Mouse (Mus musculus): ENCODE data around the gene Zfp819.

The Zfp819 gene

DNA sequence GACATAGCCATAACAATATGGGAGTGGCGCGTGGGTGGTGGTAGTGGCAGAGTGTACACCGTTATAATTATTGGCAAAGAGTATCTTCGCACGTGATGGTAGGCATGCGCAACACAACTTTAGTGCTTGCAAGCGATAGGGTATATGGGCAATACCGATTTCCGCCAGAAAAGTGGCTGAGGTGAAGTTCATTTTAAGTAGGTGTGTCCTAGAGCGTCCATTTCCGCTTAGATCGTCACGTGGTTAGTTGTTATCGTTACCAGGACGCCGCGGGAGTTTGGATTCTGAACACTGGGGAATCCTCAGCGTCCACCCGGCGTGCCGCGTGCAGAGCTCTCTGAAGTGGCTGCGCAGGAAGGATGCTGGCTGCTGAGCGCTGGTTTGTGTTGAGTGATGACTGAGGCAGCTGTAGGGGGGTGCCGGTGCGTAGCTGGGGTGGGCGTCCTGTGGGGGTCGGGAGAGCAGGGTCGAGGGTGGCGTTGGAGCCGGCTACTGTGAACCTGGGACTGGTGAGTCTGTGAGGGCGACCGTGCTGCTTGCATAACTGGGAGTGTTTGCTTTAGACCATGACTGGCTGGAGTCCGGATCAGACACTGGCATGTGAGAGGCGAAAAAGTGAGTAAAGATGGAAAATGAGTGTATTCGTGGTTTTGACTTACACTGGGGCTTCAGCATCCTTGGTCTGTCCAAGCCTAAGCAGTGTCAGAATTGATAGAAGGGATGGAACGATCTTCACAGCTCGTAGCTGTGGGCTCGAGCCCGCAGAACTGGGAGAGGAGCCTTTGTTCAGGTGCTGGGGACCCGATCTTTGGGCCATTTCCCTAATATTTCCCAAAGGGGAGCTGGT lies at the start of gene Zfp819:
Gene Zfp819, plus strand, starts transcription at position 274 of the 847 bp plus-strand sequence.
- DNase-seq (ENCODE audit: low spot score), result peak; percentile 58

DNA sequence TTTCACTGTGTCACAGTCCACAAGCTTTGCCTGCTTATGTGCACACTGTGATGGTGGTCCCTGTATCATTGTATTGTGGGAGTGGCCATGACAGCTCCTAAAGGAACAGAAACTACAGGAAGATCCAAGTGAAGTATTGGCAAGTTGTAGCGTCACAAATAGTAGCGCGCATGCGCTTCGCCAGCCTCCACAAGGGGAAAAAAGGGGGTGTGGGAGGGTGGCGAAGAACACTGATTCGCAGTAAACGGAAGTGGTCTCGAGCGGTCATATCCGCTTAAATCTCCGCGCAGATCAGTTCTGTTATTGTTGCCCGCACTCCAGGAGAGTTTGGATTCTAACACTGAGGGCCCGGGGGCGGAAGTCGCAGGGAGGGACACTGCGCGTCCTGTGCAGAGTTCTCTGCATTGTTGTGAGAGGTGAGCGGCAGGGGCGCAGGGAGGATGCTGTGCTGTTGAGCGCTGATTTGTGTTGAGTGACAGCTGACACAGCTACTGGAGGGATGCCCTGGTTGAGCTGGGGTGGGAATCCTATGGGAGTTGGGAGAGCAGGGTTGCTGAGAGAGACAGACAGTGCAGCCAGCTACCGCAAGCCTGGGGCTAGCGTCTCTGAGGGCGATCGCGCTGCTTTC lies 44.8 kb upstream of the Zfp819 start, which contains the start of gene Zfp658:
Gene Zfp658, plus strand, starts transcription at position 251 of the 628 bp plus-strand sequence.
- peak; percentile 80 for DNase-seq (ENCODE audit: low spot score)

DNA sequence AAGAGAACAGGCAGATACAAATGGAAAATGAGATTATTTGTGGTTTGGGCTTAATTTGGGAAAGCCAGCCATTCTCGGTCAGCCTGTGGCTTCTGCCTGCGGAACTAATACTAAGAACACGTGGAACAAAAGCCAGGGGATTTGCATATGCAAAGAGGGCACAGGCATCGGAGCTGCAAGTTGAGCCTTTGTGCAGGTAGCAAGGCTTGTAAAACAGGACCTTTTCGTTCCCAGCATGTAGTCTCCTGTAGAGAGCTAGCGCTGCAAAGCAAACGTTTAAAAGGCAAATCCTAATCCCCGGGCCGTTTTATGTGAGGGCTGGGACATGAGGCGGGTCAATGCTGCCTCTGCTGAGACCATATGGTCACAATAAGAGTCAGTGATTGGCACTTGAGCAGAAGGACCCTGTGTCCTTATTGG lies 44.3 kb upstream of the Zfp819 start:
- peak; percentile 10 for DNase-seq (ENCODE audit: low spot score)

DNA sequence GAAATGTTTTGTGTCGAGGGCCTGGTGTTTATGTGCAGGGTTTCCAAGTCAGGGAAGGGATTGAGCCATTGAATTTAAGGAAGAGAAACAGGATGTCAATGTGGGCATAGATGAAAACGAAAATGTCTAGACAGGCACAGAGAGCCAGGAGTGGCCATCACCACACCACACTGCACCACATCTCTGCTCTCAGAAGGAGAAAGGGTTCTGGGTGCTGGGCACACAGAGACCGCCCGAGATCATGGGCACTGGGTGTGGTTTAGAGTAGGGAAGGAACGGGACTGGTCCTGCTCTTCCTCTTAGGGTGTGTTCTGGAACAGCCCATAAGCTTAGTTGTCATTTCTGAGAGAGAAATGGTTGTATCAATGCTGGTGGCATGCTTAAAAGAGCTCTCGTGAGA lies 43.7 kb upstream of the Zfp819 start:
- no peak for DNase-seq (ENCODE audit: low spot score)

DNA sequence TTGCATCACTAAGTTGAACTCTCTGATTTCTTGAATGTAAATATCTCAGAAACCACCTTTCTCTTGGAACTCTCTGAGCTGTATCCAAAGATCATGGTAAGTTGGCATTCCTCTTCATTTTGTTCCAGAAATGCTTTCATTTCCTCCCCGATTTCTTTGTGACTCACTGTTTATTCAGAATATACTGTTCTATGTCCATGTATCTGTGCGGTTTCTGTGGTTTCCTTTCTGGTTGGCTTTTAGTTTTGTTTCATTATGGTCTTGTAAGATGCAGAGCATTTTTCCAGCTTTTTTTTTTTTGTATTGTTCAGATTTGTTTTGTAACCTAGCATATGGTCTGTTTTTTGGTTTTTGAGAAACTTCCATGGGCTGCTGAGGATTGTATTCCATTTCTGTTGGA lies 35.8 kb upstream of the Zfp819 start:
- no peak for DNase-seq (ENCODE audit: low spot score)

DNA sequence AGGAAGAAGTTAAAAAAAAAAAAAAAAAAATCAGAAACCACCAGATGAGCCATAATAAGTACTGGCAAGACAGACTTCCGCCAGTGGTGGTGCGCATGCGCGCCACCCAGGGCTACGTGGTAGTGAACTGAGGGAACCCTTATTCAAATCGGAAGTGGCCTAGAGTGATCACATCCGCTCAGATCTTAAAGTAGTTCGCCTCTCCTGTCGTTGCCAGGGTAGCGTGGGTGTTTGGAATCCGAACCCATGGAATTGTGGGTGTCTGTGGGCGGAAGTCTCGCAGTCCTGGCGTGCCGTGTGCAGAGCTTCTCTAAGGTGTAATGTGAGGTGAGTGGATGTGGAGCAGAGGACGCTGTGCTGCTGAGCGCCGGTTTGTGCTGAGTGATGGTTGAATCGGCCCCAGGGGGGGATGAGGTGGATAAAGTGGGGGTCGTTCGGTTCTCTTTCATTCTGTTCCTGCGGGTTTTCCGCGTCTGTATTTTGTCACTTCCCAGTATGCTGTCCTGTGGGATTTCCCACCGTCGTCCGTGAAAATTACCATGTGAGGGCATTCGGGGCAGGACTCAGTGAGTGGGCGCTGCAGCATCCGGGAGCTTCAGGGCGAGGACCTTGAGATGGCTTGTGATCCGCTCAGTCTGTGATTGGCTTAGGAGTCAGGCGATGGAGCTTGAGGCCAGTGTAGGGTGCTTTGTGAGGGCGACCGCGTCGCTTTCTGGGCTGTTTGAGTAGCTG lies 27.4 kb upstream of the Zfp819 start, which contains the start of gene Zfp719:
Gene Zfp719, plus strand, starts transcription at position 171 of the 732 bp plus-strand sequence.
- peak; percentile 87 for DNase-seq (ENCODE audit: low spot score)

DNA sequence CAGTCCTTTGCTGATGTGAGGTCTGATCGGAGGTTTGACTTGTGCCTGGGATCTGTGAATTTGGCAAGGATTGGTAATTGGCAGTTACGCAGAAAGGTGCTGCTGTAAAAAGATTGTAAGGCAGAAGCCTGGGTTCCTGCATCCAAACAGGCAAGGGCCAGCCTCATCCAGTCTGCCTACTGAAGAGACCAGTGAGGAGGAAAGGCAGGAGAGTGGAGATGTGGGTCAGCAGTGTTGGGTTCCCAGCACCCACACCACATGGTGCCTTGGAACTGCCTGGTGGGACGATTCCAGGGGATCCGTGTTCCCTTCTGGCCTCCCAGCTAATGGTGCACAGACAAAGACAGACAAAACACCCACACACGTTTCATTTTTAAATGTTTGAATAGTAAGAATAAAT lies 26.4 kb upstream of the Zfp819 start:
- no peak for DNase-seq (ENCODE audit: low spot score)

DNA sequence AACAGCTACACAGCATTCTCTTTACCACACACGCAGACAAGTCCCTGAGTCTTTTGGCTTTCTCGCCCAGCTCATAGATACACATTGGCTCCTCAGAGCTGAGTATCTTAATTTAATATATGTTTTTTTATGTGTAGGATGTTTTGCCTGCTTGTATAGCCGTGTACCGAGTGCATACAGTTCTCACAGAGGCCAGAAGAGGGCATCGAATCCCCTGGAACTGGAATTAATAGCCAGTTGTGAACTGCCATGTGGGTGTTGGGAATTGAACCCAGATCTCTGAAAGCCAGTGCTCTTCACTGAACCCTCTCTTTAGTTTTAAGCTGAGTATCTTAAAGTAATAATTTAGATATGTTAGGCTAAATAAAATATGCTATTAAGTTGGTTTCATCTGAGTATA lies 22.2 kb upstream of the Zfp819 start:
- no peak for DNase-seq (ENCODE audit: low spot score)

DNA sequence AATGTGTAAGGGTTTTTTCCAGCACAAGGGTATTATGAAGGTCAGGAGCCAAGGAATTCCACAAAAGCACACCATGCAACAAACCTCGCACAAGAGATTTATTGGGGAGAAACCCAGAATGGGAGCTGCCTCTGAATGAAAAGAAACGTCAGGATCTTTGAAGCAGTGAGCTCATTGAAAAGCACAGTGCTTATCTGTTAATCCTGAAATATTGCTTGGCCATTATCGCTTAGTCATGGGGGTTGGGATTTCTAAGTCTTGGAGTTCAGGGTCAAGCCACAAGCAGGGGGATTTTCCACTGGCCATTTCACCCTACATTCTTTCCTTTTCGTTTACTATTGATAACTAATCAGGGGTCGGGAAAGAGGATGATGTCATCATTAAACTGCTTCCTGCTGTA lies 5.1 kb upstream of the Zfp819 start:
- no peak for DNase-seq (ENCODE audit: low spot score)

DNA sequence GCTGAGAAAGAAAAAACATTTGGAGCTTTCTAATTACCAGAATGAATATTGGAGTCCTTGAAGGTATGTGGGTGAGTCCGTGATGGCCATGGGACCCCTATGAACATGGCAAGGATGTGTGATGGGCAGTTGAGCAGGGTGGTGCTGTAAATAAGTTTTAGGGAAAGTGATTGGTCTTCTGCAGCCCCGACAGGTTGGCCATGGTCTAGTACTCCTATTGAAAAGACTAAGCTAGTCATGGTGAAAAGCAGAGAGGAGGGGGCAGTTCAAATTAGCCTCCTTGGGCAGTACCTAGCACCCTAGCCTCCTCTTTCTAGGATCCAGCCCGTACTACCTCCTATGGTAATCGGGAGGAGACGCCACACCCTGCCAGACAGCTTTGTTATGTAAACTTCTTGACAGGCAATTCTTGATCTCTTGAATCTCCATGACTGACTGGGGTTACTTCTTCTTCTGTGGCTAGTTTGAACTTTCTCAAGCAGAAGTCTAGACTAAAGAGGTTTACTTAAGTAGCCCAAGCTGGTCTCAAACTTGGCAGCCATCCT lies 846 bp downstream of the Zfp819 start:
- DNase-seq (ENCODE audit: low spot score), result no peak

DNA sequence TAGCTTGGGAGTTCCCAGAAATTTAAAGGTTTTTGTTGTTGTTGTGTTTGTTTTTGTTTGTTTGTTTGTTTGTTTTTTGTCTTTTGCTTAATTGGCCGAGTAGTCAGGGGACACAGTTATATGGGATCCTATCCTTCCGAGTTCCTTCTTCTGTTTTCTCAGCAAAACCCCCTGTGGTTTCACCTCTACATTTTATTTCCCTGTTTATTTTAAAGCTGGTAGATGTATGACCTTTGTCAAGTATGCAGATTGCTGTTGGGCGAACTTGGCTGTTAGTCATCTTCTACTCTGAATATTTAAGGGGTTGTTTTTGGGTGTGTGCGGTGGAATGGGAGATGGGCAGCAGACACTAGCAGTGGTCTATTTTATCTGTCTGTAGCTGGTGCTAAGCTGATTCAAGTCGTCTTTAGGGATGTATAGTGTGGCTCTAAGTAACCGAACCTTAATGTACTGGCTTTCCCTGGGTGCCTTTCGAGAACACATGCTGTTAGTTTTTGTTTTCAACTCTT lies 1.4 kb downstream of the Zfp819 start:
- no peak for DNase-seq (ENCODE audit: low spot score)

DNA sequence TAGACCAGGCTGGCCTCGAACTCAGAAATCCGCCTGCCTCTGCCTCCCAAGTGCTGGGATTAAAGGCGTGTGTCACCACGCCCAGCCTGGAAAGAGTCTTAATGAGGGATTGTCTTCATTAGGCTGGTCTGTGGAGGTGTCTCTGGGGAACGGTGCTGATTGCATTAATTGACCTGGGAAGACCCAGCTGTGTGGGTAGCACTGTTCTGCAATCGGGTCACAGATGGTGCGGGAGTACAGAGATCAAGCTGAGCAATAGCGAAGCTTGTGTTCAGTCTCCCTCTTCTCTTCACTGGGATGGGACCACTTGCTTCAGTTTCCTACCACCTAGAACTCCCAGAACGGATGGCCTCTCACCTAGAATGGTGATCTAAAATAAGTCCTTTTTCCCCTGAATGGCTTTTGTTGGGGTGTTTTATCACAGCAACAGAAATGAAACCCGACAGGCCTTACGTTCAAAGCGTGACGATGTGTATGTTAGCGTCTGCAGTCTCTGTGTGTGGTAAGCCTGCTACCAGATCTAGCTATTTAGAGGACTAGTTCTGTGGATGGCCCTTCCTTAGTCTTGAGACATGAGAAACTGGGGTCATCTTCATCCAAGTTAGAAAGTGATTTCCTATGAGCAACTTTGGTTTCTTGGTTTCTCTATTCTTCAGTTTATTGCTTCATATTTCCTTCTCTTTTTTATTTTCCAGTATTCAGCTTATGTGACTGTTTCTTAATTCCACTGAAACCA lies 7.0 kb downstream of the Zfp819 start:
- DNase-seq (ENCODE audit: low spot score), result no peak

DNA sequence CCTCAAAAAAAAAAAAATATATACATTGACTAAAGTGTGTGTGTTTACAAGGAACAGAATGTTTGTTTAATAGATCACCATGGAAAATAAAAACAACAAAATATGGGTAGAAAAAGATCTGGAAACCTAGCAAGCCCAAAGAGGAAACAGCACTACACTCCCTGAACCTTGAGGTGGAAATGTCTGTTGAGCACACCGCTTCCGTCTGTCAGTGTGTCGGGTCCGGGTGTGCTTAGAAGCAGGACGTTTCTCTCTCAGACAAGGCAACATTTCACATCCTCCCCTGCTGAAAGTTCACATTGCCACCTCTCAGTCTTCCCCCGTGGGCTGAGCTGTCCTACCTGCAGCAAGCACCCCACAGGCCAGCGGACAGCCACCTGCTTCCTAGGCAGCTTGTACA lies 16.0 kb downstream of the Zfp819 start:
- DNase-seq (ENCODE audit: low spot score), result no peak

DNA sequence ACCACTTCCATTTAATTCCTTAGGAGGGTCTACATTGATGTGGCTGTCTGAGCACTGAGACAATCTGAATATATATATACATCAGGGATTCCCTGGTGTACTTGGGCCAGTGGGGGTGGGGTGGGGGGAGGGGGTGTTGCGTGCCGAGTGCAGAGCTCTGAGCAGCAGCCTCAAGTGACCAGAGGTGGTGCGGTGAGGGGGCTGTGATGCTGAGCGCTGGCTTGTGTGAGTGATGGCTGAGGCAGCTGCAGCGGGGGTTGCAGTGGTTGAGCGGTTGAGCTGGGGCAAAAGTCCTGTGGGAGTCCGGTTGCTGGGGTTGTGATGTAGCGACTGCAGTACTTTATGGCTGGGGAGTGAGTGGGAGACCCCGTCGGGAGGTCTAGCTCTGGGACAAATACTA lies 16.9 kb downstream of the Zfp819 start:
- DNase-seq (ENCODE audit: low spot score), result no peak

DNA sequence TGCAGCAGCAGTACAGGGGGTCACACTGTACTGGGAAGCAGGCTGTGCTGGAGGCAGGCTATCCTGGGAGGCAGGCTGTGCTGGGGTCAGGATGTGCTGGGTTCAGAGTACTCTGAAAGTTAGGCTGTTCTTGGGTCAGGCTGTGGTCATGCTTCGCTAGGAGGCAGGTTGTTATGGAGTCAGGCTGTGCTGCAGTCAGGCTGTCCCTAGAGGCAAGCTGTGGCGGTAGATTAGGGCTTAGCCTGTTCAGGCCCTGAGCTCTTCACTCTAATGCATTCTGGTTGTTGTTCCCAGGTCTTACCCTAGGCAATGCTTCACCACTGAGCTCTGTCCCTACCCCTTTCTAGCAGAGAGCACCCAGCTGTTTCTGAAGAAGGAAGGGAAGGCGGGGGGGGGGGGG lies 18.1 kb downstream of the Zfp819 start:
- no peak for DNase-seq (ENCODE audit: low spot score)

DNA sequence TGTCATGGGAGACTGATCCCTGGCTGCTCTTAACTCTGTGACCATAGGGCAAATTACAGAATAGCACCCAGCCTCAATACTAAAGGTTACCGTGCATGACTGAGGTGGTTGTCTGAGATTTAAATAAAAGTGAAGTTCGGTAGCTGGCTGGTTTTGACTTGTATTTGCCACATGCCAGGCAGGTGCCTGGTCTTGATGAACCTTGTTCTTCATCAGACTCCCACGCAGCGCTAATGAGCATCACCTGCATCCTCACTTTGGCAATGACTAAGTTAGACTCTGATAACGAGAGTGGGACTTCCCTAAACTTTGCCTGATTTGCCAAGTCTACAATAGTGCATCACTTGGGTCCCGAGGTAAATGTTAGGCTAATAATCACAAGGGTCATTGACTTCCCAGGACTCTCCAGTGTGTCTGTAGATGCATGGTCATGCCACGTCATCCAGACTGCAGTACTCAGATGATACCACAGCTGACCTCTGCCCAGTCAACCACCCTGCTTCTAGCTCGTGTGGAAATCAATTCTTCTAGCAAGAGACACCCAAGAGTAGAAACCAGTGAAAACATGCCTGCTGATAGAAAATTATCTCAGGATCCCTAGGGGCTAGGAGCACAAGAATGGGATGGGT lies 18.9 kb downstream of the Zfp819 start:
- DNase-seq (ENCODE audit: low spot score), result no peak

DNA sequence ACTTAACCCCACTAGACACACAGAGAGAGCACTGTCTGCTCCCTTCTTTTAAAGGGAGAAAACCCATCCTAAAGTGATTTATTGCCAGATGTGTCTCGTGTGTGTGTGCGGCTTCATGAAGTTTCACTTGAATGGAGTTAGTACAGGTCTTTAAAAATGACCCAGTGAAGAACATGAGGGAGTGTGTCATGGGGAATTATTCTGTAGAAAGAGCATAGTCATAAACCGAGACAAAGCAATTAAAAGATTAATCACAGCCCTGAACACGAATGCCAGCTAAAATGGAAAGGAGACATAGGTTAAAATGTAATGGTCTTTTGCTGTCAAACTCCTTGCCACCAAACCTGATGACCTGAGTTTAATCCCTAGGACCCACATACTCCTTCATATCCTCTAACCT lies 27.0 kb downstream of the Zfp819 start:
- DNase-seq (ENCODE audit: low spot score), result no peak

DNA sequence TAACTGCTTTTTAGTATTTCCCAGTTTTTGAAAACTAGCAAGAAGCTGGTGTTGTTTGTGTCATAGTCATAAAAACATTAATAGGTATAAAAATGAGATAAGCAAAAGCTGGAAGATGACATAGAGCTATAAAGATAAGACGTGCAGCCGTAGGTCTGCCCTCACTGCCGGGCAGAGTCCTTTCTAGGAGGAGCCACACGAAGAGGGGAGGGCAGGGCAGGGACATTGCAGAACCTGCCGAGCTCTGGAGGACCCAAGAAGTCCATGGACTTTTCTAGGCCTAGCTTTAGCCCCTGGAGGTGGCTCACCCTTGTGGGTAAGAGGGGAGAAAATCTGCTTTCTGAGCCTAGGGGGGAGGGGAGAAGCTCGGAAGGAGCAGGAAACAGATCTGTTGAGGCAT lies 27.5 kb downstream of the Zfp819 start, which contains the start of gene Ceacam18:
Gene Ceacam18, plus strand, starts transcription at position 208 of the 400 bp plus-strand sequence.
- DNase-seq (ENCODE audit: low spot score), result no peak

DNA sequence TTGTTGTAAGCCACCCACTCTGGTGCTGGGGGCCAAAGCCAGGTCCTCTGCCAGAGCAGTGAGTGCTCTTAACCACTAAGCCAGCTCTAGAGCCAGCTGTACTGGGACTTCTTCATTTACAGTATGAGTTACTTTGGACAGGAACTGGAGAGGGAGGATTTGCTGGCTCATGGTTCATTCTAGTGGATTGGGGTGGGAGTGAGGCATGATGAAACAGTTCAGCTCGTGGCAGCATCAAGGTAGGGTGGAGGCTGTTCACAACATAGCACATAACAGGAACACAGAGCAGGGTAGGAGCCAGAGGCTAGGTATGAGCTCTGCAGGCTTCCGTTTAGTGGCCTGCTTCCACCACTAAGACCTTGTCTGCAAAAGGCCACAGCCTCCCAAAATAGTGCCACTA lies 29.2 kb downstream of the Zfp819 start:
- no peak for DNase-seq (ENCODE audit: low spot score)

DNA sequence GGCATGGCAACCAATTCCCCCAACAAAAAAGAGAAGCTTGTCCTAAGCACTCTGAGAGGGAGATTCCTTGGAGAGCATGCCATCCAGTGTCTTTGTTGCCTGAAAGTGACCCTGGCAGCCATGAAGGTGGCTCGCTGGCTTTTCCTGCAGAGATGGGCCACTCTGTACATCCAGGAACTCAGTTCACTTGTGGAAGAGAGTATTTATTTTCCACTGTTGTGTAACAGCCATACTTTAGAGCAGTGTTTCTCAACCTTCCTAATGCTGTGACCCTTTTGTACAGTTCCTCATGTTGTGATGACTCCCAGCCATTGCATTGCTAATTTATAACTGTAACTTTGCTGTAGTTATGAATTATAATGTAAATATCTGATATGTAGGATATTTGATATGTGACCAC lies 30.1 kb downstream of the Zfp819 start:
- no peak for DNase-seq (ENCODE audit: low spot score)

DNA sequence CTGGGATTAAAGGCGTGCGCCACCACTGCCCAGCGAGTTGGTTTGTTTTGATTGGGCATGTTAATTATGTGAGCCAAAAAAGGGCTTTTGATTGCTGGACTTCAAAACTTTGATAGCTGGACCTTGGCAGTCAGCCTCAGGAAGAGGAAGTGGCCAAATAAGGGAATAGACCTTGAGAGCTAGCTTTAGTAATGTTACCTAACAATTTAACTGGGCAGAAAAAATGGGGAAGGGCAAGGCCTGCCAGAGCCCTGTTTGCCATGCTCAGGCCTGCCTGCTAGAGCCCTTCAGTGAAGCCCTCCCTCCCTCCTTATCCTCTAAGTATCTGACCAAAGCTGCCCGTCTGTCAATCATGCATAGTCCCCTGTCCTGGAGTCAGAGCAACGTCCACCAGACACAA lies 35.6 kb downstream of the Zfp819 start:
- DNase-seq (ENCODE audit: low spot score), result no peak
